Mouse (Mus musculus) layer of hippocampus, adult 11-12 months (tissue): ENCODE data around the gene Padi2.
A peak's percentile ranks its signal among the peaks of the same experiment; 100 is the strongest.

Experiments
- DNase-seq: peaks from one replicate; pipeline ENCODE4 v3.0.0; 2022; ENCODE audit warnings: low spot score

Gene Padi2

DNA sequence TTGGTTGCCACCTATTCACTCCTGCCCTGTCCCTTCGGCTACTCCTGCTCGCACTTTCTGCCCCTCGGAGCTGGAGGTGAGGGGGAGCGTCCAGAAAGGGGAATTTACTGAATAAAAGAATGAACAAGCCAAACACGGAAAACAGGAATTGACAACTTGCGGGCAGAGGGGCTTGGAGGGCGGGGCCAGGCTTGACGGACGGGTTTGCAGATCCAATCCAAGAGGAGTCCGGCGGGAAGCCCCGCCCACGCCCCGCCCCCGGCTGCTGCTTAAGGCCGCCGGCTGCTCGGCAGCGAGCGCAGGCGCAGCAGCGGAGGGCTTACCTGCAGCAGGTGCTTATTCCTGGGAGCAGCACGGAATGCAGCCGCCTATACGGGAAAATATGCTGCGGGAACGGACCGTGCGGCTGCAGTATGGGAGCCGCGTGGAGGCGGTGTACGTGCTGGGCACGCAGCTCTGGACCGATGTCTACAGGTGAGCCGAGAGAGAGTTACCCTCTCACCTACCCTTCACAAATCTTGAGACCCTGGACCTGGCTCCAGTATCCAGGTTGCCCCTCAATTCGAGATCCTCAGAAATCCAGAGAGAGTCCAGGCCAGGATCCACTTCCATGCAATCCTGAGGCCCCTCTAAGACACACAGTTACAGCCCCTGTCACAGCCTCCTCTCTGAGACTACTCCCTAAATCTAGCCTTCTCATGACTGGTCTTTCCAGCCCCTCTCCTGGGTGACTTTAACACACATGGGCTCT, at the start of gene Padi2:
Padi2 (plus strand) TSS at position 269 of the 751 bp plus-strand sequence.
- DNase-seq, result peak; percentile 81

DNA sequence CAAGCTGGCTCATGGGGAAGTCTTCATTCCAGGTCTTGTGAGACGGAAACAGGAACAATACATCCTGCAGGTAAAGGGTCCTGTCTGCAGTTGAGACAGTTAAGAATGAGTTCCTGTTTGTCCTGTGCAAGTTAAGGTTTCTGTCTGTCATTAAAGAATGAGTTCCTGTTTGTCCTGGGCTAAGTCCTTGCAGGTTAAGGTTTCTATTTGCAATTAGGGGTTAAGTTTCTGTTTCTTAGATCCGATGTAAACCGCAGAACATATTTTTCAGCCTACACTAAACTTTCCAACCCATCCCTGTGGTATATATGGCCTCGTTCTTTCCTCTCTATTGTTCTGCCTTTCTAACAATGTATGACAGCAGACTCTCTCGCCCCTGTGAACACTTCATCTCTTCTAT, 49.1 kb upstream of the Padi2 start:
- no peak for DNase-seq

- DNase-seq, result no peak
These were observed 48.3 kb upstream of the Padi2 start for GRCm38 (mm10) chr4:140857813-140858212.

DNA sequence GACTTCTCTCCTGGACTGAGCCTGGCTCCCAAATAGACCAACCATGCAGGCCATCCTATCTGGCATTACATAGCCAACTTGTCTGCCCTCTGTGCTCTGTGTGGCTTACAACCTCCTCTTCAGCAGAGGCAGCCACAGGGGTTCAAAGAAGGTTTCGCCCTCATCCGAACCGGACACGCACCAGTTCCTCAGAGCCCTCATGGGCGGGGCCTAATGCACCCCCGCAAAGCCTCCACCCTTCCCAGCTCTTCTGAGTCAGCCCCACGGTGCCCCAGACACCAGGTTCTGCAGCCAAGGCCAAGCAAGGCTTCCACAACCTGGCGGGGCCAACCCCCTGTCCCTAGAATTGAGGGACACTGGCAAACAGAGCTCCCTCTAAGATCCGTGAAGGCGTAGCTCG, 46.9 kb upstream of the Padi2 start:
- DNase-seq, result no peak

GRCm38 (mm10) chr4:140860125-140860766, 45.9 kb upstream of the Padi2 start:
- DNase-seq, result no peak

DNA sequence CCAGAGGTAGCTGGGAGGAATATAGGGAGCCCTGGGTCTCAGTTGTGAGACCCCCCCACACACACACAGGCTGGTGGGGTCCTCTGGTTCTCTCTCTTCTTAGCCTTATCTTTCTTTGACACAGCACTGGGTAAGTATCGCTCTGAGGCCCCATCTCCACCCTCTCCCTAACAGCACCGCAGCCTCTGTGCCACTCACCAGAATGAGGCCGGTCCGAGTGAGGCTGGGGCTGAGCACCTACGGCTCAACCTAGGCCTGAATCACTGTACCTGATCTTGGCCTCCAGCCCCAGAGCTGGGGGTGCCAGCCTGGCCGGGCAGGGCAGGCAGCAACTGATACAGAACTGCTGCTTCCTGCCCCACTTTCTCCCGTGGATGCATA, 45.4 kb upstream of the Padi2 start:
- no peak for DNase-seq

DNA sequence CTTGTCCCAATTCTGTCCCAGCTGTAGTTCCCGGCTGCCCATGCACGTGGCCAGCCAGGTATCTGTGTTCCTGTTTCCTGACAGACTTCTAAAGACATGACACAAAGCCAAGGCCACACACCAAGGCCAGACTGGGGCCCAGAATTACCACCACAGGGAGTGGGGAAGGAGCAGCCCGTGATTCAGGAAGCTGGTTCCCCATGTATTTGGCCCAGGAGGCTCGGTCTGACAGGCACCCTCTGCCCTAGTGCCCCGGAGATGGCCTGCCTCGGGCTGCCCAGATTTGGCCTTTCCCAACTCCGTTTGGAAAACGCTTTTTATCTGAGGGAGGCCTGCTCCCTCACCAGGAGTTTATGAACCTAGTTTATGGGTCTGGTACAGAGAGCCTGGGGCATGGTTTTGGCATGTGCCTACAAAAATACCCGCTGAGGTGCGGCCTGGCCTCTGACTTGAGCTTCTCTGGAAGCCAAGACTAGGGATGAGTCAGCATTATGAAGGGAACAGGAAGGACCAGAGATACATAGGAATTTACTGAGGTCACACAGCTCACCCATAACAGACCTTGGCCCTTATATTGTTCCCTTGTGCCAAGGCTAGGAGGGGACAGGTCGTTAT, 44.0 kb upstream of the Padi2 start:
- no peak for DNase-seq

GRCm38 (mm10) chr4:140868484-140869190, 37.5 kb upstream of the Padi2 start:
- no peak for DNase-seq

DNA sequence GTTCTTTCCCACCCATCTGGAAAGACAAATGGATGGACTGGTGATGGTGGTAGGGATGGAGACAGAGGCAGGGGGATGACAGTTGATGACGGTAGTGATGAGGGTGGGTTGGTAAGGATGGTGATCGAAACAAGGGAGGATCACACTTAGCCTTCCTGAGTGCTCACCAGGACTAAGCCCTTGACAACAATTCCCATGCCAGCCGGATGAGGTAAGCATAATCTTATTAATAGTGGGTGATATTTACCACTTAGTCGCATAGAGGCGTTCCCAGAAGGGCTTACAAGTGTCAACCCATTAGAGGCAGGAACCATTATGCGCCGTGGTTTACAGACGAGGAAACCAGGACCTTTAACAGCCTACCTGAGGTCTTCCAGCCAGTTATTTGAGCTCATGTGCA, 36.2 kb upstream of the Padi2 start:
- DNase-seq, result no peak

- DNase-seq, result no peak
These were observed 35.3 kb upstream of the Padi2 start for GRCm38 (mm10) chr4:140870876-140871275.

GRCm38 (mm10) chr4:140871376-140871775, 34.8 kb upstream of the Padi2 start:
- no peak for DNase-seq

DNA sequence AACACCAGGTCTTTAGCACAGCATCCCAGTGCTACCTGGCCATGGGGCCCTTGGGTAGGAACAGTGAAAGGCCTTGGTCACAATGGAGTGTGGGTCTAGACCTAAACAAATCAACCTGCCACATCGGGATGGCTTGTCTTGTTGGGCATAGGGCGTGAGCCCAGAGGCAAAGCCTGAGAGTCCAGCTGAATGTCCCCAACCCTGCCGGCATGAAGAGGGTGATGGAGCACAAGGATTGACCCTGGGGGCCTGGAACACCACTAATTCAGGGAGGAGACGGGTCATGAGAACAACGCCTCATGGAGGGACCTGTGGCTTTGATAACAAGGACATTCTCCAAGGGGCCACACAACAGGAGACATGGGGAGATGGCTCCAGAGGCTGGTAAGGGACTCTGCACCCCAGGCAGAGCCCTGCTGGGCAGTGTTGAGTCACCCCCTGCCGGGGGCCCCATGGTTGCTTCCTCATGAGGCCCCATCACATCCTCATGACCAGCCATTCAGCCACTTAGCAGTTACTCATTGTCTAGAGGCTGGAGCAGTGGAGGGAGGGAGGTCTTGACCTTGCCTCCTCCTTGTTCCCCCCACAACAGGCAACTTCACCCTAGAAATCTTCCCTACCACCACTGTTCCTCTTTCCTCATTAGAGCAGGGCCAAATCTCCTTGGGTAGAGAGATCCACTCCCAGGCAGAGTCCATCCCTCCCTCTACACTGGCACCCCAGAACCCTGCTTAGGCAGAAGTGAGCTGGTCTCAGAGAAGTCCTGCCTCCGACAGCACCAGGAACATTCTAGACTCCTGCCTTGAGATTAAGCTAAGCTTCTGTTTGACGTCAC, 34.1 kb upstream of the Padi2 start:
- no peak for DNase-seq

- no peak for DNase-seq
These were observed 33.5 kb upstream of the Padi2 start for GRCm38 (mm10) chr4:140872686-140872992.

- no peak for DNase-seq
These were observed 33.1 kb upstream of the Padi2 start for GRCm38 (mm10) chr4:140873011-140873410.

GRCm38 (mm10) chr4:140876161-140876560, 30.0 kb upstream of the Padi2 start:
- DNase-seq, result no peak

GRCm38 (mm10) chr4:140876681-140877080, 29.5 kb upstream of the Padi2 start:
- DNase-seq, result no peak

GRCm38 (mm10) chr4:140877441-140877840, 28.7 kb upstream of the Padi2 start:
- no peak for DNase-seq

DNA sequence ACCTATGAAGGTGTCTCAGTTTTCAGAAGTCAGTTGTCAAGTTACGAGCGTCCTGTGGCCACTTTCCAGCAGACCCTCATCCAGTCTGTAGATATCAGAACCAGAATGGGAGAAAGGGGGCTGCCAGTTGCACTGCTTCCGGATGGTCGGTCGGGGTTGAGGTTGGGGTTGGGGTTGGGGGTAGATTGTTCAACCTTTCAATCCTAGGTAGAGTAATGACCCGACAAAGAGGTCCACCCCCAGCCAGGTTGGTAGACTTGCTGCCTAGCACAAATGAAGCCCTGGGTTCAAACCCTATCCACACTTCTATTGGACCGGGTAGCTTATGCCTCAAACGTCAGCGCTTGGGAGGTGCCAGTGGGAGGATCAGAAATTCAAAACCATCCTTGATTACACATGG, 27.5 kb upstream of the Padi2 start:
- no peak for DNase-seq

DNA sequence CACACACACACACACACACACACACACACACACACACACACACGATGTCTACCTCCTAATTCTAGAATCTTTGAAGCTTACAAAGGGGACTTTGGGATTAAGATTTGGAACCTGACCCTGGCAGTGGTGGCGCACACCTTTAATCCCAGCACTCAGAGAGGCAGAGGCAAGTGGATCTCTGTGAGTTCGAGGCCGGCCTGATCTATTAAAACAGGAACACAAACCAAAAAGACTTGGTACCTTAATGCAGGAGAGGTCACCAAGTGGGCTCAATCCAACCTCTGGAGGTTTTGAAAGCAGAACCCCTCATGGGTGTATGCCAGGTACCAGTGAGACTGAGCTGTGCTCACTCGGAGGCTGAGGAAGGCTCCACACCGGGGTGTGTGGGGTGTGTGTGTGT, 27.0 kb upstream of the Padi2 start:
- DNase-seq, result no peak

- peak; percentile 17 for DNase-seq
These were observed 26.4 kb upstream of the Padi2 start for GRCm38 (mm10) chr4:140879739-140880138.

DNA sequence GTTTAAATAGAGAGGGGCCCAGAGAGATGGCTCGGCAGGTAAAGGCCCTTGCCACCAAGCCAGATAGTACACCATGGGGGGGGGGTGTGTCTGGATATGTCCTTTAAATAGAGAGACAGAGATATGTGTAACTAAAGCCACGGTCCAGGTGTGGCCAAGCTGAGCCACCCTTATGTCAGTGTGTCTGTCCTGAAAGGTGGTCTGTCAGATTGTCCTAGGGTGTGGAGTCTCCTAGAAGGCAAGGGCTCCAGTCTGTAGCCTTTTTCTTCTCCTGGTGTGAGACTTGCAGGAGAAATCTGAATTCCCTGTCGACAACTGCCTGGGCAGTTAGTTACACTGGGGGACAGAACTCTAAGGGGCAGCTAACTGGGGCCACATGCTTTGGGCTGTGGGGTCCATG, 25.9 kb upstream of the Padi2 start:
- DNase-seq, result no peak

- DNase-seq, result no peak
These were observed 25.0 kb upstream of the Padi2 start for GRCm38 (mm10) chr4:140881026-140881670.
